Mouse (Mus musculus): ENCODE data around the gene Rpl4.

- TF ChIP-seq CTCF (IDR thresholded peaks at IDR 0.05; ENCODE audit: borderline replicate concordance, insufficient read depth, low read length) (no peak), POLR2A (IDR thresholded peaks at IDR 0.05; ENCODE audit: low read depth, low read length) (no peak)
Measured at GRCm38 (mm10) chr9:64225805-64226204, 52.6 kb downstream of the Rpl4 start.
